Mouse (Mus musculus) E14TG2a.4 (cell line): ENCODE results near the gene Car12.

Source experiments
- H3K27me3 ChIP-seq: 2 replicates; pipeline ENCODE4 v1.6.1; 2014; ENCODE audit warnings: low read length, control low read depth; ENCODE audit not compliant: insufficient read depth
- H3K36me3 ChIP-seq: 2 replicates; pipeline ENCODE4 v1.6.1; 2014; ENCODE audit warnings: low read length, control low read depth; ENCODE audit not compliant: insufficient read depth
- H3K4me1 ChIP-seq: replicated peaks from 2 replicates; pipeline ENCODE4 v1.6.1; 2014; ENCODE audit warnings: low read depth, low read length, control low read depth
- H3K4me3 ChIP-seq: replicated peaks from 2 replicates; pipeline ENCODE4 v1.5.1; 2014; ENCODE audit warnings: mild to moderate bottlenecking, low read length
- H3K9me3 ChIP-seq: 2 replicates; pipeline ENCODE4 v1.6.1; 2014; ENCODE audit warnings: low read length, control low read depth
- CTCF ChIP-seq: conservative IDR thresholded peaks from 2 replicates; pipeline ENCODE4 v1.5.1; 2014; ENCODE audit warnings: low read length
- NANOG ChIP-seq: IDR thresholded peaks from 2 replicates; pipeline ENCODE4 v1.6.1; 2014; ENCODE audit warnings: borderline replicate concordance, low read length, mixed read lengths
- POU5F1 ChIP-seq: IDR thresholded peaks from 2 replicates; pipeline ENCODE4 v1.6.1; 2014; ENCODE audit warnings: low read length, borderline replicate concordance

Gene Car12

GRCm38 (mm10) chr9:66675566-66675965 lies 37.9 kb upstream of the Car12 start:
- Histone ChIP-seq H3K27me3 (no peaks in the 10 kb centered on the region; the same call in 1 of the 2 replicates), H3K4me3 (no peak overlapping the region), H3K4me1 (peaks cover 6% of the 10 kb centered on the region; the same call in 1 of the 2 replicates), H3K36me3 (no peaks in the 10 kb centered on the region), H3K9me3 (0 out of 2 replicates have a peak, but pooled peaks cover 5% of the 10 kb centered on the region)
- no peak for TF ChIP-seq POU5F1
- TF ChIP-seq CTCF = no peak
- TF ChIP-seq NANOG = no peak

GRCm38 (mm10) chr9:66680102-66680501 lies 33.4 kb upstream of the Car12 start:
- H3K4me3 ChIP-seq = no peak overlapping the region
- H3K4me1 ChIP-seq = peaks cover 6% of the 10 kb centered on the region; the same call in 1 of the 2 replicates
- no peaks in the 10 kb centered on the region for H3K36me3 ChIP-seq
- TF ChIP-seq NANOG (no peak), POU5F1 (no peak), CTCF (no peak)
- H3K9me3 ChIP-seq = 0 out of 2 replicates have a peak, but pooled peaks cover 5% of the 10 kb centered on the region
- no peaks in the 10 kb centered on the region for H3K27me3 ChIP-seq

DNA sequence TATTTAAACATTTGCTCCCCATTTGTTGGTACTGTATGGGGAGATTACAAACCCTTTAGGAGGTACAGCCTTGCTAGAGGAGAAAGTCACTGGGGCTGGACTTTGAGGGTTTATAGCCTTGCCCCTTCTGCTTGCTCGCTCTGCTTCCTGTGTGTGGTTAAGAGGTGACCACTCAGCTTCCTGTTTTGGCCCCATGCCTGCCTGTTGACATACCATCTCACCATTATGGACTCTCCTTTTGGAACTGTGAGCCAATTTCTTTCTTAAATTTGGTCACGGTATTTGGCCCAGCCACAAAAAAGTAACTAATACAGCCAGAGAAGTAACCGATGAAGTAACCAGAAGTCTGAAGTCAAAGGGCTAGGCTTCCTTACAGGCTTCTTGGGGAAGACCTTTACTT lies 30.7 kb upstream of the Car12 start:
- Histone ChIP-seq H3K4me1 (peaks cover 6% of the 10 kb centered on the region; the same call in 1 of the 2 replicates), H3K36me3 (no peaks in the 10 kb centered on the region), H3K27me3 (no peaks in the 10 kb centered on the region), H3K9me3 (0 out of 2 replicates have a peak, but pooled peaks cover 3% of the 10 kb centered on the region), H3K4me3 (no peak overlapping the region)
- TF ChIP-seq NANOG (no peak), POU5F1 (no peak), CTCF (no peak)

DNA sequence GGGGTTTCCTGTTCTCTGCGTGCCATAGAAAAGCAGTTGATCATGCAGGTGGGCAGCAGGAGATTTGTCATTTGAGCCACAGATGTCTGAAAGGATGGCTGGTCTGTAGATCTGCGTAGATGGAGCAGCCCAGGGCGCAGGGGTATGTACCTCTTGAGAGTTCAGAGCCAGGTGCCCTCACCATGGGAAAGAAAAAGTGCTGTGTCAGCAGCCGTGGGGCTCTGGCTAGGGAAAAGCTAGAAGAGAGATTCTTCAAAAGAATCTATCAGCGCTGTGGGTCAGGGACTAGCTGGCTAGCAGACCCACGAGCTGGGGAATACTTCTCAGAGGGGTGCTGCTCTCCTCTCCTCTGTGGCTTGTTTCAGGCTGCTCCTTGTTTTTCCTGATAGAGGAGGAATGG lies 27.8 kb upstream of the Car12 start:
- Histone ChIP-seq H3K9me3 (no peaks in the 10 kb centered on the region), H3K36me3 (no peaks in the 10 kb centered on the region), H3K4me1 (no peaks in the 10 kb centered on the region), H3K27me3 (no peaks in the 10 kb centered on the region), H3K4me3 (no peak overlapping the region)
- TF ChIP-seq POU5F1 = no peak
- TF ChIP-seq NANOG = no peak
- TF ChIP-seq CTCF = no peak

DNA sequence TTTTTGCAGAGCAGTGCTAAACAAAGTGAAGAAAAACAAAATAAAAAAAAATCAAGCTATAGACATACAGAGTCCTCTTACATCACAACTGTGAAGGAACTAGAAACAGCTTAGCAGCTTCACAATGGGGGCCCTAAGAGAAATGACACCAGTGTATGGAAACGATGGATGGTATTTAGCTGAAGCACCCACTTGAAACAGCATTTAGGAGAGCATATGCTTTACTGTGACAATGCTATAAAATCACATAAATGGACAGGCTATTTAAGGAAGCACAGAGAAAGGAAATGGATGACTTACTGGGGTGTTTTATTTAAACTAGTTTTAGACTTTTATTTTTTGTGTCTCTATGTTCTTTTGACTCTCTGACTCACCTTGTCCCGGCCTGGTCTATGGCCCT lies 25.8 kb upstream of the Car12 start:
- H3K9me3 ChIP-seq = no peaks in the 10 kb centered on the region
- H3K27me3 ChIP-seq = no peaks in the 10 kb centered on the region
- TF ChIP-seq CTCF (no peak), POU5F1 (no peak), NANOG (no peak)
- H3K36me3 ChIP-seq = no peaks in the 10 kb centered on the region
- no peak overlapping the region for H3K4me3 ChIP-seq
- H3K4me1 ChIP-seq = peaks cover 4% of the 10 kb centered on the region; the same call in 1 of the 2 replicates

GRCm38 (mm10) chr9:66691683-66692305 lies 21.7 kb upstream of the Car12 start:
- H3K9me3 ChIP-seq = no peaks in the 10 kb centered on the region
- H3K27me3 ChIP-seq = no peaks in the 10 kb centered on the region
- no peak overlapping the region for H3K4me3 ChIP-seq
- peaks cover 4% of the 10 kb centered on the region; the same call in 1 of the 2 replicates for H3K4me1 ChIP-seq
- no peaks in the 10 kb centered on the region for H3K36me3 ChIP-seq
- TF ChIP-seq POU5F1 = no peak
- no peak for TF ChIP-seq CTCF
- no peak for TF ChIP-seq NANOG

DNA sequence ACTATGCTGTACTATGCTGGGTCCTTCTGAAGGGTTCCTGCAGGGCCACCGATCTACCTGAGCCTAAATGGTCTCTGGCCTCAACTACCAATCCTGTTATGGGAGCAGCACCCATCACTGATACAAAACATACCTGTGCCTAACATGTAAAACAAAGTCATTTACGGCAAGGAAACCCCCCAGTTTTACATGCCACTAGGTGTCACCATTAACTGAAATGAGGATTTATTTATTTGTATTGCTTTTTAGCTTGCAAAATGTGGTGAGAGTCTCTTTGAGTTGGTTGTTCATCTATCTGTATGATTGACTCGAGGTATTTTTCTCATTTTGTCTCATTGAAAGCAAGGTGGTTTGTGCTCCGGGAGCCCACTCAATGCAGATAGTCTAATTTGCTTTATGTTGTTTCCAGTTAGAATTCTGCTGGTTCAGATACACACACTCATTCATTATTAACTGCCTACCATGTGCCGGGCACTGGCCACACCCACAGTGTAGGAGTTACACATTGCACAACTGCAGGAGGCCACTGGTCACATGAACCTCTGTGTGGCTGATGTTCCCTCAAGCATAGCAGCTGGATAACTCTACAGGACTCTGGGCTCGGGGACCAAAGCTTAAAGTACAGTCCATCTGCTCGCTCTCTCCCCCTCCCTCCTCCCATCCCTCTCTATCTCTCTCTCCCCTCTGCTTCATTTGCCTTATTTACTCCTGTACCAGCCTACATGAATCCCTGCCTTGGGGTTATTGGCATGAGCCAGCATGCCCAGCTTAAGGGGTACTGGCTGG lies 15.9 kb upstream of the Car12 start:
- Histone ChIP-seq H3K27me3 (no peaks in the 10 kb centered on the region), H3K36me3 (no peaks in the 10 kb centered on the region), H3K4me3 (no peak overlapping the region), H3K9me3 (no peaks in the 10 kb centered on the region), H3K4me1 (peaks cover 17% of the 10 kb centered on the region)
- no peak for TF ChIP-seq NANOG
- TF ChIP-seq POU5F1 = no peak

- Histone ChIP-seq H3K4me3 (no peak overlapping the region), H3K9me3 (no peaks in the 10 kb centered on the region), H3K36me3 (no peaks in the 10 kb centered on the region), H3K4me1 (peaks cover 21% of the 10 kb centered on the region), H3K27me3 (no peaks in the 10 kb centered on the region)
- TF ChIP-seq NANOG (no peak), CTCF (no peak), POU5F1 (no peak)
Measured at GRCm38 (mm10) chr9:66699748-66700147, 13.7 kb upstream of the Car12 start.
